Mouse (Mus musculus) liver, embryonic 14.5 days (tissue): ENCODE results near the gene Ccdc6. TPM values are rescaled to one million over a fixed set of nuclear protein-coding genes. Genes with fewer than 3 reads are reported as not detected.

Experiments
- ATAC-seq: fragments of 200-750 bp; cut with Nextera tagmentation; 2 replicates; pipeline ENCODE4 v1.8.0; 2017; ENCODE audit warnings: moderate number of reproducible peaks, mild to moderate bottlenecking, moderate library complexity; ENCODE audit not compliant: insufficient read depth
- DNase-seq, 3 experiments: peaks; one replicate each; pipeline ENCODE4 v3.0.0-alpha.2; 2012 to 2013; ENCODE audit warnings: low read depth in 3 of 3, low spot score in 3 of 3
- H3K27ac ChIP-seq: fragments of 300-500 bp; sonication (generic); 2 replicates; pipeline ENCODE4 v1.5.1; 2014; ENCODE audit warnings: moderate library complexity, mild to moderate bottlenecking, control low read depth, inconsistent platforms
- H3K27me3 ChIP-seq: fragments of 300-500 bp; sonication (generic); 2 replicates; pipeline ENCODE4 v1.6.1; 2014; ENCODE audit warnings: mild to moderate bottlenecking, low read length, moderate library complexity; ENCODE audit not compliant: control insufficient read depth, insufficient read depth
- H3K36me3 ChIP-seq: fragments of 300-500 bp; sonication (generic); replicated peaks from 2 replicates; pipeline ENCODE4 v1.6.1; 2014; ENCODE audit warnings: low read depth; ENCODE audit not compliant: control insufficient read depth, insufficient read depth
- H3K4me1 ChIP-seq, 2 experiments: fragments of 200-500 bp in 1 of 2; fragments of 300-500 bp in 1 of 2; sonication (generic) in 1 of 2; replicated peaks; 2 replicates each; pipeline ENCODE4 v1.6.1; 2012 to 2014; ENCODE audit warnings: antibody characterized with exemption in 1 of 2, inconsistent platforms in 1 of 2, low read length in 1 of 2; ENCODE audit not compliant: control insufficient read depth in 2 of 2, insufficient read depth in 2 of 2
- H3K4me2 ChIP-seq: fragments of 300-500 bp; sonication (generic); 2 replicates; pipeline ENCODE4 v1.6.1; 2014; ENCODE audit warnings: low read depth, mild to moderate bottlenecking, control low read depth, moderate library complexity
- H3K4me3 ChIP-seq, 2 experiments: fragments of 200-500 bp in 1 of 2; fragments of 300-500 bp in 1 of 2; sonication (generic) in 1 of 2; 2 replicates each; pipeline ENCODE4 v1.5.1; 2012 to 2014; ENCODE audit warnings: low read depth in 2 of 2, low read length in 2 of 2, mild to moderate bottlenecking in 2 of 2, control low read depth in 1 of 2, inconsistent platforms in 1 of 2, moderate library complexity in 1 of 2; ENCODE audit not compliant: insufficient read depth in 1 of 2
- H3K9ac ChIP-seq: fragments of 300-500 bp; sonication (generic); replicated peaks from 2 replicates; pipeline ENCODE4 v1.6.1; 2014; ENCODE audit warnings: mild to moderate bottlenecking, control low read depth, moderate library complexity
- H3K9me3 ChIP-seq: fragments of 300-500 bp; sonication (generic); 2 replicates; pipeline ENCODE4 v1.6.1; 2016; ENCODE audit warnings: low read length, mixed read lengths; ENCODE audit not compliant: control insufficient read depth
- CTCF ChIP-seq: IDR thresholded peaks from 2 replicates; pipeline ENCODE4 v1.5.1; 2016; ENCODE audit warnings: antibody characterized with exemption, low read depth, control low read depth
- EP300 ChIP-seq: IDR thresholded peaks from 2 replicates; pipeline ENCODE4 v1.6.1; 2016; ENCODE audit warnings: antibody characterized with exemption, low read depth
- whole genome bisulfite sequencing: fragments of 180-500 bp; shearing (Covaris S2); extraction: QIAGEN DNeasy Blood & Tissue Kit; methylation state at CpG from one replicate; pipeline ENCODE4 v1.1.7; 2014; ENCODE audit not compliant: insufficient replicate concordance; 5-methylcytosine and 5-hydroxymethylcytosine counted together
- polyA plus RNA-seq, 2 experiments: library from polyadenylated mRNA; depleted of rRNA in 1 of 2; stranded (reverse) in 1 of 2; unstranded in 1 of 2; fragments of >200 nt; fragmentation: Nextera tagmentation in 1 of 2; extraction: Ambion mirVana in 1 of 2; gene quantifications; 2 replicates each; pipeline versions ENCODE4 v1.2.1 to v1.2.3; 2012 to 2014

Gene Ccdc6
- polyA plus RNA-seq, 2 experiments = 8.3 to 9.5 TPM

DNA sequence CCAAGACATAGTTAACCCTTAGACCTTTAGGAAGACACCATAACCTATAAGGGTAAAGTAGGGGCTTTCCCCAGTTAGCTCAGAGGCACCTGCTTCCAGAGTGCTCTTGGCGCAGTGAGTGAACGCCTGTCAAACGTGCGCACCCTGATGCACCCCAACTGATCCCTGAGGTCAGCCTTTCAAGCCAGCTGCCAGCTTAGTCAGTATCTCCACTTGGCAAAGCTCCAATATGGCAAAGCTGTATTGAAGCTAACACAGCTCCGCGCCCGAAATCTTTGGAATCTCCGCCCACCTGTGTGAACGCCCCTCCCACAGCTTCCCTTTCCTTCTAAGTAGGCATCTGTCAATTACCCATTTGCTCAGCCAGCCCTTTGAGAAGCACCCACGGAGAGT is 36.2 kb upstream of the Ccdc6 start:
- Histone ChIP-seq H3K4me1 (no peaks in the 10 kb centered on the region), H3K4me2 (no peak overlapping the region), H3K36me3 (no peaks in the 10 kb centered on the region), H3K27ac (no peak overlapping the region), H3K9ac (no peak overlapping the region), H3K4me3 (no peak overlapping the region), H3K9me3 (no peaks in the 10 kb centered on the region), H3K27me3 (no peaks in the 10 kb centered on the region)
- no peak for TF ChIP-seq EP300
- DNase-seq (no peak), ATAC-seq (no peak)
- WGBS = 35% methylated on average over 10 of the region's 10 CpGs

DNA sequence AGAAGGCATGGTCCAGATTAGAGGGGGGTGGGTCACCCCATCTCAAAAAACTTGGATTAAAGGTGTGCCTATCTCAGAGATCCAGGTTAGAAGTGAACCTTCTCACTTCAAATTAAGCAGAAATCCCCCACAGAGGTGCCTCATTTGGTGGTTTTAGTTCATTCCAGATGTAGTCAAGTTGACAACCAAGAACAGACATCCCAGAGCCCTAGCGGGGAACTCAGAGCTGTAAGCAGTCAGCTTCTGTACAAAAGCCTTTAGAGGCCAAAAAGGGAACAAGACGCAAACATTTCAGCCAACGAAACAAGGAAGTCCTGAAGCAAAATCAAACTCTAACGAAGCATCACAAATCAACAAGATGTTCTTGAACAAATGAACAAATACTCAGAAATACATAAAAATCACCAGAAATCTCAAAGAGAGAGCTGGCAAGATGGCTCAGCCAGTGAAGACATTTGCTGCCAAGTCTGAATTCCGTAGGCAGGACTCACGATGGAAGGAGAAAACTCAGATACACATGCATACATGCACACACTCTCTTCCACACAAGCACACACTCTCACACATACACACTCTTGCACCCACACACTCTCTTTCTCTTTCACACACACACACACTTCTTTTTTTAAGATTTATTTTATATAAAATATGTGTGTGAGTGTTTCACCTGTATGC is 32.9 kb upstream of the Ccdc6 start:
- no peak for TF ChIP-seq CTCF
- no peak for TF ChIP-seq EP300
- Histone ChIP-seq H3K4me3 (no peak overlapping the region), H3K27me3 (no peaks in the 10 kb centered on the region), H3K36me3 (no peaks in the 10 kb centered on the region), H3K4me2 (no peak overlapping the region), H3K4me1 (no peaks in the 10 kb centered on the region), H3K27ac (no peak overlapping the region), H3K9me3 (no peaks in the 10 kb centered on the region), H3K9ac (no peak overlapping the region)
- no peak for ATAC-seq
- DNase-seq = no peak
- WGBS = 60% methylated on average over 6 of the region's 6 CpGs

DNA sequence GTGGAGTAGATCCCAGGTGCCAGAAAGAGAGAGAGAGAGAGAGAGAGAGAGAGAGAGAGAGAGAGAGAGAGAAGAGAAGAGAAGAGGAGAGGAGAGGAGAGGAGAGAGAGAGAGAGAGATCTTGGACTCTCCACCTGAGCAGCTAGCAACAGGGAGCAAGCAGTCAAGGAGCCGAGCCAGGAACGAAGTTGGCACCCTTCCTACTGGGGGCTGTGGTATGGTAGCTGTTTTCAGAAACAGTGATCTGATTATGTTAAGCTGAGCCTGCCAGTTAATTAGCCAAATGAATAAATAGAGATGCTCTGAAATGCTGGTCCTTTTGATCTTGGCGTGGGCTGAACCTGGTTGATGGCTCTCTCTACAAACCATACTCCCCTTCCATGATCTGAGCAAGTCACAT is 31.7 kb upstream of the Ccdc6 start:
- TF ChIP-seq CTCF = no peak
- no peak for TF ChIP-seq EP300
- H3K36me3 ChIP-seq = no peaks in the 10 kb centered on the region
- H3K4me3 ChIP-seq = no peak overlapping the region
- H3K27me3 ChIP-seq = no peaks in the 10 kb centered on the region
- no peaks in the 10 kb centered on the region for H3K9me3 ChIP-seq
- ATAC-seq = no peak
- no peak overlapping the region for H3K9ac ChIP-seq
- H3K27ac ChIP-seq = no peak overlapping the region
- no peaks in the 10 kb centered on the region for H3K4me1 ChIP-seq
- WGBS = 58% methylated on average over 3 of the region's 3 CpGs
- no peak for DNase-seq
- no peak overlapping the region for H3K4me2 ChIP-seq

DNA sequence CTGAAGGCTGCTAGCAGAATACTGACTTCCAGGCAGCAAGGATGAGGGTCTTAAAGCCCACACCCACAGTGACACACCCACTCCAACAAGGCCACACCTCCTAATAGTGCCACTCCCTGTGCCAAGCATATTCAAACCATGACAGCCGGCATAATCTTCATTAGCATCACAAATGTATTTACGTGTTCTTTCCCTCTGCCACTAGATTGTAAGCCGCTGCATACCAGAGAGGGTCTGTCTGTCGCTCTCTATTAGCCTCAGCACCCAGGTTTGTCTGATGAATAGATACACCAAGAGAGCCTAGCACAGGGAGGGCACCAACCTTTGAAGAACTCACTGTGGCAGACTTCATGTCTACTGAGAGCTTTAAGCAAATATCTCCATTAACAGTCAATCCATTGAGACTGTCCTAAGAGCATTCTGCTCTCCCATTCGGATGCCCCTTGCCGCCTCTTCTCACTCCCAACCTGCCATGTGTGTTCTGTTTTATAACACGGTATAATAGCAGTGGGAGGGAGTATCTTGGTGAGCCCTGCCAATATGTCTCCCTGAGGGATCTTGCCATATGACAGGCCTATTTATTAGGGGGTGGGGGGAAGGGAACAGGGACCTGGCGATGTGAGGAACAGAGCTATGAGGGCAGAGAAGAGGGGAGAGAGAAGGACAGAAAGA is 30.3 kb upstream of the Ccdc6 start:
- 50% methylated on average over 8 of the region's 8 CpGs for WGBS

DNA sequence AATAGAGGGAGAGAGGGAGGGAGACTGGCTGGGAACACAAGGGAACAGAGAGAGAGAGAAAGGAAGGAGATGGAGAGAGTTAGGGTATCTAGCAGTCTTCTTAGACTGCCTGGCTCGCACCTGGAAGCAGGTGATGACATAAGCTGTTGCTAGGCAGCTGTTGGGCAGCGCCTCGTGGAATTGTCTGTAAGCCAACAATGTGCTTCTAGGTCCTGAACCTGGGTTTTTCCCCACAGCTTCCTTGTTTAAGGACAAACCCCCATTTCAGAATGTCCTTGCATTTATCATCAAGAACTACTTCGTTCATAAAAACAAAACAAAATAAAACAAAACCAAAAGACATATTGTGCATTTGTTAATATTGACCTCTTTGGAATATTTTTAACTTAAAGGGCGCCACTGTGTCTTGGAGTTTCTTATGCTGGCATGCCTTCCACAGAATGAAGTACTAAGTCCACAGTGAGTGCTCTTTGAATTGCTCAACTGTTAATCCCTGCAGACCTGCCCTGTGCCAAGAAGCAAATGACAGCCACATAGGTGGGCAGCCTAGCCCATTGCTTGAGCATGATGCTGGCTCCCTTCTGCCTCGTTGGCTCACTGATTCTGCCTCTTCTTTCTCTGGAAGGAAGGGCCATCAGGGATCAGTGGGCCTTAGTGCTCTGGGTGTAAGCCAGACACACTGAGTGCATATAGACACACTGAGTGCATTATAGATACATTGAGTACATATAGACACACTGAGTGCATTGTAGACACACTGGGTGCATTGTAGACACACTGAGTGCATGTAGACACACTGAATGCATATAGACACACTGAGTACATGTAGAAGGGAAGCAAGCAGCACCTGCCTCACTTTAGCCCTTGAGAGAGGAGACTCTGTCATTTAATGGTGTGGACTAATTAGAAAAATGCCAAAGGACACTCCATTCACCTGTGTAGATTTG is 29.5 kb upstream of the Ccdc6 start:
- TF ChIP-seq EP300 = no peak
- no peak for TF ChIP-seq CTCF
- Histone ChIP-seq H3K9ac (no peak overlapping the region), H3K27me3 (no peaks in the 10 kb centered on the region), H3K4me3 (no peak overlapping the region), H3K27ac (no peak overlapping the region), H3K4me2 (no peak overlapping the region), H3K4me1 (no peaks in the 10 kb centered on the region), H3K9me3 (no peaks in the 10 kb centered on the region; the same call in 1 of the 2 replicates), H3K36me3 (no peaks in the 10 kb centered on the region)
- 43% methylated on average over 6 of the region's 6 CpGs for WGBS
- ATAC-seq (no peak), DNase-seq (no peak)

More for the DNA sequence above, 30.3 kb upstream of the Ccdc6 start:
- Histone ChIP-seq H3K9ac (no peak overlapping the region), H3K4me1 (no peaks in the 10 kb centered on the region), H3K27me3 (no peaks in the 10 kb centered on the region), H3K4me3 (no peak overlapping the region), H3K27ac (no peak overlapping the region), H3K9me3 (no peaks in the 10 kb centered on the region; the same call in 1 of the 2 replicates), H3K4me2 (no peak overlapping the region), H3K36me3 (no peaks in the 10 kb centered on the region)
- ATAC-seq (no peak), DNase-seq (no peak)
- TF ChIP-seq EP300 = no peak
- TF ChIP-seq CTCF = no peak
